Mouse (Mus musculus): Measurements from ENCODE around the gene Hoxc5.

Hoxc5 gene

DNA sequence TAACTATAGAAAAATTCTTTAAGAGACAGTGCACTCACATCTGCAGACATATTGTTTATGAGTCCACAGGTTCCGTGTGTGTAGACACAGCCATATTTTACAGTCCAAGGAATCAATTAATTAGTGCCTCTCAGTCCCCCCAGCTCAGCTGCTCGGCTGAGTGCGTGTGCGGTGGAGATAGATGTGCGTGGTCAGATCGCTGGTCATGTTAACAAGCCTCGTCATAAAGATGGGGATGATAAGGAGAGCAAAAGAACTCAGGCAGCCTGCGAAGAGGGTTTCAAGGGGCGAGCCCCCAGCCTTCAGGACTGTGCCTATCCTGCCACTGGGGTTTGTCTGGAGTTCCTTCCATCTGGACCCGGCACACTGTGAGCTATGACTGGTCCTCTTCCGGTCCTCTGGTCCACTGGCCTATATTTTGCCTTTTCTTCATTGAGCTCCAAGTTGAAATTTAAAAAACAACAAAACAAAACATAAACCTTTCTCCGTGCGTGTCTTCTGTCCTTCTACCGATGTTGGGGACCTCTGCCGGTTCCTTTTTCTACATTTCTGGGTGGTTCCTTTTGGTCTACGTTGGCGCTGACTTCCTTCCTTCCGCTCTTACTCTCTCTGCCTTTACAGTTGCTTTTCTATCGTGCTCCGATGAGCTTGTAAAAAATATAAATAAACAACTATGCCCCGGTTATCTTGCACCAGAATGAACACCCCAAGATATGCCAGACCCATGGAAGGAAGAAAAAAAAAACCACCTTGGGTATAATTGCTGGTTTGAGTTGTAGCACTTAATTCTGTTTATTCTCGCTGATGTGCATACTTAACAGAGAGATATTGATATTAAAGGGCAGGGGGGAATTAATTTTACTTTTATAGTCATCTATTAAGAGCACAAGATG, 21.8 kb upstream of the Hoxc5 start:
- DNase-seq (ENCODE audit: low spot score) = no peak

- no peak for DNase-seq (ENCODE audit: low spot score)
Measured at GRCm38 (mm10) chr15:102947276-102947675, 20.0 kb upstream of the Hoxc5 start.

- DNase-seq (ENCODE audit: low spot score) = no peak
Measured at GRCm38 (mm10) chr15:102948842-102949241, 18.4 kb upstream of the Hoxc5 start.

DNA sequence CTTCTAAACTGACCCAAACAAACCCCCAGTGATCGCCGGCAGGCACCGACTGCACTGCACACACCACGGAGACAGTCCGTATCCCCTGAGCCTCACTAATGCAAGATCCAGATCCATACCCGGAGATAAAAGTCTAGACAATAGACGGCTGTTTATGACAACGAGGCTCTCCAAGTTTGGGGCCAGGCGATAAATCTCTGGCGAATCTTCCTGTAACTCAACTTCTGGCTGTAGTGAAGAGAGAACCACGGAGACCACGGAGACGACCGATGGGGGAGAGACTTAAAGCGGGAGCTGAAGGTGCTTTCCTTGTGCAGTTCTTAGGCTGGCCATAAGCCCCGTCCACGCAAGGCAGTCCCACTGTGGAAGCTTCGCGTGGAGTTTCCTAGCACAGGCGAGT, 17.5 kb upstream of the Hoxc5 start:
- DNase-seq (ENCODE audit: low spot score) = no peak

DNA sequence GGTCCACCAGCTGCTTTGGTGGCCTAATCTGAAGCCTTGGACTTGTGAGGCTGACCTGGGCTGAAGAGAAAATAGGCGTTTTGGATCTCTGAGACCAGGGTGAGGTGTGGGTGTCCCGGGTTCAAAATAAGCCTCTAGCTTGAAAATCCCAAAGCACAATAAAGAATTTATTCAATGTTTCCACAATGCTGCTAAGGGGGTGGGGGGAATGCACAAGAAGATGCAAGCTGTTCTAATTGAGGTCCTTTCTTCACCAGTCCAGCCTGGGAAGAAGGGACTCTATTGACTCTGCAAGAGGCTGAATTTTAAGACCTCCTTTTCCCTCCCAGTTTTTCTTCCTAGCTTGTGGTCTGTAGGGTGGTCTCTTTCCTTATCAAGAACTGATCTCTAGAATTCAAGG, 16.4 kb upstream of the Hoxc5 start:
- no peak for DNase-seq (ENCODE audit: low spot score)

DNA sequence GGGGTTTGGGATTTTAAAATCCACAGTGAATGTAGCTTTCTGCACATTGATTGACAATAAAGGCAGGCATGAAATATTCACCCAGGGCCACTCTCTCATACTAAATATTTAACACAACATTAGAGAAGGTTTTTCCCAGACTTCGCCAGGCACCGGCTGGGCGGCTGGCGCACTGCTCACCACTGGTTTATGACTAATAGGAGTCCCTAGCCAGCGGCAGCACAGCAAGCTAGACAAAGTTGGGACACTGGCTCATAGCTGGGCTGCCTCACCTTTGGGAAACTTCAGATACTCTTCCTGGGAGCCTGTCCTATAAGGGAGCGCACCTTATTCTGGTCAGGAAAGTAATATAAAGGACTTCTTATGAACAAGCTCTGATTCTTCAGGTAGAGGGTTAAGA, 13.7 kb upstream of the Hoxc5 start:
- no peak for DNase-seq (ENCODE audit: low spot score)

- no peak for DNase-seq (ENCODE audit: low spot score)
Measured at GRCm38 (mm10) chr15:102954192-102955006, 12.8 kb upstream of the Hoxc5 start, which contains the start of gene Hoxc11. Gene Hoxc11 (plus strand): TSS chr15:102954427.

DNA sequence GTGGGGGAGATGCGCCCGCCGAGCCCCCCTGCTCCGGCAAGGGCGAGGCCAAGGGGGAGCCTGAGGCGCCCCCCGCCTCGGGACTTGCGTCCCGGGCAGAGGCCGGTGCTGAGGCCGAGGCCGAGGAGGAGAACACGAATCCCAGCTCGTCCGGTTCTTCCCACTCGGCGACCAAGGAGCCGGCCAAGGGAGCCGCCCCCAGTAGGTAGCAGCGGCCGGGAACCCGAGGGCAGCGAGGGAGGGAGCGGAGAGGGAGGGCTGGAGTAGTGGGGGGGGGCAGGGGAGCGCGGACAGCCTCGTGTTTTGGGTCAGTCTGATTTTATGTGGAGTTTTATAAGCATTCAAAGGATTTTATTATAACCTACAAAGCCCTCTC, 12.2 kb upstream of the Hoxc5 start:
- DNase-seq (ENCODE audit: low spot score) = no peak

GRCm38 (mm10) chr15:102955833-102956640, 11.2 kb upstream of the Hoxc5 start:
- no peak for DNase-seq (ENCODE audit: low spot score)

- DNase-seq (ENCODE audit: low spot score) = no peak
Measured at GRCm38 (mm10) chr15:102956906-102957305, 10.3 kb upstream of the Hoxc5 start.

- DNase-seq (ENCODE audit: low spot score) = no peak
Measured at GRCm38 (mm10) chr15:102959663-102960191, 7.5 kb upstream of the Hoxc5 start.

GRCm38 (mm10) chr15:102961728-102962127, 5.5 kb upstream of the Hoxc5 start:
- DNase-seq (ENCODE audit: low spot score) = no peak

DNA sequence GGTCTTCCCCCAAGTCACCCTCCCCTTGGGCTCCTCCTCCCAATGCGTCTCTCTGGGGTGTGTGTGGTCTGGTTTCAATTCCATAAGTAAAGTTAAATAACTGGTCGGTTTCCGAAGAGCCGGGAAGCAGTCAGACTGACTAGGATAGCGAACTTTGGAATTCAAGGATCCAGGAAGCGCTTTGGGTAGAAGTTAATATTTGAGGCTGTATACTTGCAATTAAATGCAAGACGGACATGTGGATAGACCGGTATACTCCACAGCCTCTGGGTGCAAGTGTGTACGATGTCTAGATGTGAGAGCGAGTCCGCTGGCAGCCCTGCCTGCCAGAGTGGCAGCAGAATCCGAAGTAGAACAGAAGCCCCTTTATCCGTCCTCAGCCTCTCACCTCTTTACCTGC, 4.8 kb upstream of the Hoxc5 start:
- no peak for DNase-seq (ENCODE audit: low spot score)

- no peak for DNase-seq (ENCODE audit: low spot score)
Measured at GRCm38 (mm10) chr15:102963259-102963658, 4.0 kb upstream of the Hoxc5 start.

GRCm38 (mm10) chr15:102963671-102964640, 3.3 kb upstream of the Hoxc5 start:
- no peak for DNase-seq (ENCODE audit: low spot score)

- DNase-seq (ENCODE audit: low spot score) = no peak
Measured at GRCm38 (mm10) chr15:102965003-102965891, 2.0 kb upstream of the Hoxc5 start.

DNA sequence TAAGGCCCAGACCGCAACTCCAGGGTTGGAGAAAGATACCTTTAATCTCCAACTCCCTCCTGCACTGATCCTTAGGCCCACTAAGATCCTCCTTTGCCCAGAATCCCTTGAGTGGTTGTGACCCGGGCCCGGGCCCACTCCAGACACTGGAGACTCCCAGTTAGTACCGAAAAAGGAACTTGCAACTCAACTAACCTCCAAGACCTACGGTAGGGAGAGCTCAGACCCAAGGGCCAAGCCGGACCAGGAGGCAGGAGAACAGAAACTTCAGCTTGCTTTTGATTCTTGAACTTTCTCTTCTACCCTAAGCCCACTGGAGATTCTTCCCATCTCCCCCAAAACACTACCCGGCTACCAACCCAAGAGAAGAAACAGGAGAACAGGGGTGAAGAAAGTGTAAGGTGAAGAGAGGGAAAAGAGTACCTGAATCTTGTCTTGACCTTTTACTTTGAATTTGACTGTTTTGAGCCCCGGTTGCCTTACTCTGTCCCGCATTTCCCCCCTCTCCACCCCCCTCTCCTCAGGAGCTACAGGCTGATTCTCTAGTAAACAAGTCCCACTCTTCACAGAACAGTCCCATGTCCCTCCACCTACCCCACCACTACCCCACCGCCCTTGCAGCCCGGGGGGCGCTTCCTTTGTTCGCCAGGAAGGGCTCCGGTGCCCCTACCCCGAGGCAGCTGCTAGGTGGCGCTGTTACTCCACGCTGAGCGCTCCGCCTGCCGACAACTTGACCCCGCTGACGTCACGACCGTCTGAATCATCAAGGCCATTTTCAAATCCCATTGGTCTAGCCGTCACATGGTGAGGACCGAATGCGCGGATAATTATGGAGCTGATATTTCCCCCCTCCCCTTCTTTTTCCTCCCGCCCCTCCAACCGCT, 1.1 kb upstream of the Hoxc5 start:
- peak; percentile 88 for DNase-seq (ENCODE audit: low spot score)

GRCm38 (mm10) chr15:102966776-102967311, 399 bp upstream of the Hoxc5 start, which contains the start of gene Hoxc10:
Gene Hoxc10 (plus strand): TSS chr15:102966796.
- DNase-seq (ENCODE audit: low spot score) = no peak
